Mouse (Mus musculus): ENCODE measurements at regions not wholly inside any gene's neighbourhood (a gene's known extent, or its start where the extent isn't known, plus 50 kb on each side); places are given as distances from the start of the nearest gene placed in this dataset.

GRCm38 (mm10) chr10:125467503-125467902, 78.2 kb upstream of the Slc16a7 start:
- Histone ChIP-seq H3K27me3 (replicated peaks) (no peaks in the 10 kb centered on the region), H3K36me3 (replicated peaks; ENCODE audit: low read length) (no peaks in the 10 kb centered on the region), H3K4me3 (replicated peaks) (no peak overlapping the region), H3K4me1 (no peaks in the 10 kb centered on the region), H3K9me3 (peaks cover 2% of the 10 kb centered on the region; the same call in 1 of the 2 replicates)
- TF ChIP-seq FLI1 (IDR thresholded peaks at IDR 0.05; ENCODE audit: low read length) (no peak), GATA1 (IDR thresholded peaks at IDR 0.05; ENCODE audit: borderline replicate concordance, low read length) (no peak)

DNA sequence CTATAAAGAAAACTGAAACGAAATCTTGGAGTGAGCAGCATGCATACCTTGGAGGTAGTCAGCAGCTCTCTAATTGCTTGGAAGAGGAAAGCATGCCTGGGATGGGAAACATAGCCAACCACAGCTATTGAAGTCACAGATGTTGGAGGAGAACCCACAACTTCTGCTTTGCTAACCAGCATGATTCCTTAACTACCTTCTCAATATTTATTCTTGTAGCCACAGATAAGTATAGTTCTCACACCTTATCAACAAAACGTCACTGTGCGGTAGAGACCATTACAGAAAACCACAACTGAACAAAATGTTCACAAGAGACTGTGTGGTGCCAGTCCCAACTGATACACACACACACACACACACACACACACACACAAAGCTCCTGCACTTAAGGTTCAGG, 99.1 kb upstream of the Slc16a7 start:
- no peak for TF ChIP-seq GATA1 (IDR thresholded peaks at IDR 0.05; ENCODE audit: borderline replicate concordance, low read length)
- no peak for TF ChIP-seq FLI1 (IDR thresholded peaks at IDR 0.05; ENCODE audit: low read length)
- Histone ChIP-seq H3K27me3 (replicated peaks) (no peaks in the 10 kb centered on the region), H3K4me1 (no peaks in the 10 kb centered on the region), H3K36me3 (replicated peaks; ENCODE audit: low read length) (no peaks in the 10 kb centered on the region), H3K9me3 (peaks cover 7% of the 10 kb centered on the region), H3K4me3 (replicated peaks) (no peak overlapping the region)

GRCm38 (mm10) chr10:125490395-125490794, 101.1 kb upstream of the Slc16a7 start:
- Histone ChIP-seq H3K4me1 (no peaks in the 10 kb centered on the region), H3K4me3 (replicated peaks) (no peak overlapping the region), H3K36me3 (replicated peaks; ENCODE audit: low read length) (no peaks in the 10 kb centered on the region), H3K9me3 (peaks cover 7% of the 10 kb centered on the region), H3K27me3 (replicated peaks) (no peaks in the 10 kb centered on the region)
- TF ChIP-seq GATA1 (IDR thresholded peaks at IDR 0.05; ENCODE audit: borderline replicate concordance, low read length) (no peak), FLI1 (IDR thresholded peaks at IDR 0.05; ENCODE audit: low read length) (no peak)

DNA sequence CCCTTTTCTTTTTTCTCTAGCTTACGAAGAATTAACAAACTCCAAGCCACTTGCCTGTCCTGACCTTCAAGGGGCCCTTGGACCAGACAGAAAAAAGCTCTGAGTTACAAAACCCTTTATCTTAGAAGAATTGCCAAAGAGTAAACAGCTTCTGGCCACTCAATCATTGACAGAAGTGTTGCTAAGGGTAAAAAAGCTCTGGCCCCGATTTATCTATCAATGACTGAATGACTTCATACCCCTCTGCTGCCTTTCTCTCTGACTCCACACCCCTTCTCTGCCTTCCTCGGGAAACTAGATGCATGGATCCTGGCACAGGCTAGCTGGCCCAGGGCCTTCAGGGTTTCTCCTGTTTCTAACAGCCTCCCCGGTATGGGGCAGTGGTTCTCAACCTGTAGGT, 105.2 kb upstream of the Slc16a7 start:
- no peaks in the 10 kb centered on the region for H3K27me3 ChIP-seq (replicated peaks)
- TF ChIP-seq FLI1 (IDR thresholded peaks at IDR 0.05; ENCODE audit: low read length) (no peak), GATA1 (IDR thresholded peaks at IDR 0.05; ENCODE audit: borderline replicate concordance, low read length) (no peak)
- H3K36me3 ChIP-seq (replicated peaks; ENCODE audit: low read length): no peaks in the 10 kb centered on the region
- no peak overlapping the region for H3K4me3 ChIP-seq (replicated peaks)
- H3K4me1 ChIP-seq: no peaks in the 10 kb centered on the region
- no peaks in the 10 kb centered on the region for H3K9me3 ChIP-seq

- Histone ChIP-seq H3K9me3 (0 out of 2 replicates have a peak, but pooled peaks cover 5% of the 10 kb centered on the region), H3K36me3 (replicated peaks; ENCODE audit: low read length) (no peaks in the 10 kb centered on the region)
- TF ChIP-seq FLI1 (IDR thresholded peaks at IDR 0.05; ENCODE audit: low read length) (no peak), GATA1 (IDR thresholded peaks at IDR 0.05; ENCODE audit: borderline replicate concordance, low read length) (no peak)
Observed at GRCm38 (mm10) chr10:125498347-125498746, 109.1 kb upstream of the Slc16a7 start.

GRCm38 (mm10) chr10:125500338-125500737, 111.1 kb upstream of the Slc16a7 start:
- H3K36me3 ChIP-seq (replicated peaks; ENCODE audit: low read length): no peaks in the 10 kb centered on the region
- no peaks in the 10 kb centered on the region for H3K4me1 ChIP-seq
- no peaks in the 10 kb centered on the region for H3K27me3 ChIP-seq (replicated peaks)
- H3K9me3 ChIP-seq: peaks cover 10% of the 10 kb centered on the region; the same call in 1 of the 2 replicates
- TF ChIP-seq GATA1 (IDR thresholded peaks at IDR 0.05; ENCODE audit: borderline replicate concordance, low read length) (no peak), FLI1 (IDR thresholded peaks at IDR 0.05; ENCODE audit: low read length) (no peak)
- no peak overlapping the region for H3K4me3 ChIP-seq (replicated peaks)

More at GRCm38 (mm10) chr10:125498347-125498746, 109.1 kb upstream of the Slc16a7 start:
- Histone ChIP-seq H3K4me3 (replicated peaks) (no peak overlapping the region), H3K27me3 (replicated peaks) (no peaks in the 10 kb centered on the region), H3K4me1 (no peaks in the 10 kb centered on the region)

DNA sequence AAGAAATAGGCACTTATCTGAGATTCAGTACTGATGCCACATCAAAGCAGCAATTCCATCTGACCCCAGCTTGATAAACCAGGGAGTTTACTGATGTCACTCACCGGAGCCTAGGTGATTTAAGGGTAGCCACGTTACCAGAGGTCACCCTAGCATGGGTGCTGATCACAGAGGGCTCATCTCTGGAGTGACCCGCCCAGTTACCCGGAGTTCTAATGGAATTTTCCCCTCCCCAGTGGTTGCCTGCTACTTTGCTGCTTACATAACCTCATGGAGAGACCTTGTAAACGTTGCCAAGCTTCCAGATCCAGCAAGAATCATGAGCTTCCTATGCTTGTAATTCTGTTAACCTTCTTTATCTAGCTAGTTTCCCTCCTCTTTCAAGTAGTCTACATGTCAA, 125.8 kb upstream of the Slc16a7 start:
- Histone ChIP-seq H3K27me3 (replicated peaks) (no peaks in the 10 kb centered on the region), H3K9me3 (peaks cover 23% of the 10 kb centered on the region), H3K4me1 (no peaks in the 10 kb centered on the region), H3K4me3 (replicated peaks) (no peak overlapping the region), H3K36me3 (replicated peaks; ENCODE audit: low read length) (no peaks in the 10 kb centered on the region)
- TF ChIP-seq GATA1 (IDR thresholded peaks at IDR 0.05; ENCODE audit: borderline replicate concordance, low read length): no peak
- TF ChIP-seq FLI1 (IDR thresholded peaks at IDR 0.05; ENCODE audit: low read length): no peak

DNA sequence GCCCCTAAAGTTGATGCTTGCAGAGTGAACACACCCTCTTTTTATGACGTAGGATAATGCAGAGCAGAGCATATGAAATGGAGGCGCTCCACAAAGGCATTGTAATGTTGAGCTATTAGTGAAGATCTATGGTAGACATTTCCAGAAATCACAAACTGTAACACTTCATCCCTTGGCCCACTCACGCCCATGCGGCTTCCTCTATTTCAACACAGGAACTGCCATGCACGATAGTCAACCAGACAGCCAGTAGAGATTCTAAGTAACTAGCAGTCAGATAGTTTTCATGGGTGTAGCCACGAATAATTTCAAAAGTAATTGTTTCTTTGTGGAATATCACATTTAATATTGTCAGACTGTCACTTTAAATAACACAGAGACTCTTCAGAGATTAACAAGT, 141.6 kb upstream of the Slc16a7 start:
- Histone ChIP-seq H3K4me1 (no peaks in the 10 kb centered on the region), H3K36me3 (replicated peaks; ENCODE audit: low read length) (no peaks in the 10 kb centered on the region), H3K9me3 (peaks cover 6% of the 10 kb centered on the region), H3K27me3 (replicated peaks) (no peaks in the 10 kb centered on the region), H3K4me3 (replicated peaks) (no peak overlapping the region)
- TF ChIP-seq FLI1 (IDR thresholded peaks at IDR 0.05; ENCODE audit: low read length) (no peak), GATA1 (IDR thresholded peaks at IDR 0.05; ENCODE audit: borderline replicate concordance, low read length) (no peak)

DNA sequence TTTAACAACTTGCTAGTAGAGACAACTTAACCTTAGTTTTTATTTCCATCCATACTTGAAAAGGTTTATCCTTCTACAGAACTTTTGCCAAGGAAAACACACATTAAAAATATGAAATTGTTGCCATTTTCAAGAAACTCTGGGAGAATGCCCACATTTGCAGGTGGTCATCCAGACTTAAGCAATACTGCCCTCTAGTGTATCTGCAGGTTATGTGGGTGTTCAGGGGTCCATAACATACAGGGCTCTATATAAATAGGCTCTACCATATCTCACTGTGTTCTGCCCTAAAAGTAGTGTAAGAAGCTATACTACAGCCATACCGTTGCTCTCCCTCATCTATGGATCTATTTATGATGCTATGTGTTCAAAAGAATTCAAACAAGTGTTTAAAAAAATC, 149.1 kb upstream of the Slc16a7 start:
- Histone ChIP-seq H3K9me3 (no peaks in the 10 kb centered on the region), H3K4me3 (replicated peaks) (no peak overlapping the region), H3K27me3 (replicated peaks) (no peaks in the 10 kb centered on the region), H3K4me1 (no peaks in the 10 kb centered on the region), H3K36me3 (replicated peaks; ENCODE audit: low read length) (no peaks in the 10 kb centered on the region)
- no peak for TF ChIP-seq GATA1 (IDR thresholded peaks at IDR 0.05; ENCODE audit: borderline replicate concordance, low read length)
- no peak for TF ChIP-seq FLI1 (IDR thresholded peaks at IDR 0.05; ENCODE audit: low read length)

- Histone ChIP-seq H3K4me3 (replicated peaks) (no peak overlapping the region), H3K27me3 (replicated peaks) (no peaks in the 10 kb centered on the region), H3K36me3 (replicated peaks; ENCODE audit: low read length) (no peaks in the 10 kb centered on the region), H3K4me1 (no peaks in the 10 kb centered on the region), H3K9me3 (peaks cover 11% of the 10 kb centered on the region)
- TF ChIP-seq FLI1 (IDR thresholded peaks at IDR 0.05; ENCODE audit: low read length) (no peak), GATA1 (IDR thresholded peaks at IDR 0.05; ENCODE audit: borderline replicate concordance, low read length) (no peak)
Observed at GRCm38 (mm10) chr10:125586489-125587147, 197.4 kb upstream of the Slc16a7 start.
